Mouse (Mus musculus): ENCODE results near the gene Dcaf7. TPM values are rescaled to one million over a fixed set of nuclear protein-coding genes. Genes with fewer than 3 reads are reported as not detected.

Gene Dcaf7
- polyA plus RNA-seq (2021; fragmentation: Nextera tagmentation), result 54.8 and 86.4 TPM in 2 replicates
- long read RNA-seq, experiment 1, full-length matches to known transcripts, result 10 of 115 reads
- long read RNA-seq, experiment 1, partial matches to known transcripts, result 6 of 115 reads
- long read RNA-seq, experiment 1, other reads (novel, unspliced or antisense), result 99 of 115 reads
- long read RNA-seq, experiment 2, full-length matches to known transcripts, result 4 of 64 reads
- long read RNA-seq, experiment 2, partial matches to known transcripts, result 3 of 64 reads
- long read RNA-seq, experiment 2, other reads (novel, unspliced or antisense), result 57 of 64 reads

GRCm38 (mm10) chr11:106036548-106037417 lies at the start of gene Dcaf7:
Gene Dcaf7 (plus strand): TSS chr11:106036872.

GRCm38 (mm10) chr11:105994375-105994774 lies 42.3 kb upstream of the Dcaf7 start, which contains the start of gene Ace3:
Gene Ace3 (plus strand): TSS chr11:105994675.

GRCm38 (mm10) chr11:106007821-106008220 lies 28.9 kb upstream of the Dcaf7 start, which contains the start of gene Kcnh6:
Gene Kcnh6 (plus strand): TSS chr11:106008124.

GRCm38 (mm10) chr11:106065923-106066571 lies 29.4 kb downstream of the Dcaf7 start, which contains the start of gene Taco1:
Gene Taco1 (plus strand): TSS chr11:106066061.

GRCm38 (mm10) chr11:106083708-106084701 lies 47.3 kb downstream of the Dcaf7 start, which contains the start of gene Map3k3:
Gene Map3k3 (plus strand): TSS chr11:106084613.

Other genes with a start within 250 kb of the Dcaf7 start
- gene Cyb561, start 83.5 kb upstream of the Dcaf7 start, polyA plus RNA-seq (2021; fragmentation: Nextera tagmentation), result 74.3 and 82.3 TPM in 2 replicates
- gene Ace, start 68.9 kb upstream of the Dcaf7 start, polyA plus RNA-seq (2021; fragmentation: Nextera tagmentation), result 1.5 and 2.1 TPM in 2 replicates
- gene Ace3, start 42.2 kb upstream of the Dcaf7 start, polyA plus RNA-seq (2021; fragmentation: Nextera tagmentation), result not detected in 2 replicates
- gene Kcnh6, start 28.7 kb upstream of the Dcaf7 start, polyA plus RNA-seq (2021; fragmentation: Nextera tagmentation), result 0.92 and 1.1 TPM in 2 replicates
- 5.3 and 5.8 TPM in 2 replicates for gene Taco1, start 29.2 kb downstream of the Dcaf7 start, polyA plus RNA-seq (2021; fragmentation: Nextera tagmentation)
- 1.2 and 1.7 TPM in 2 replicates for gene Map3k3, start 47.7 kb downstream of the Dcaf7 start, polyA plus RNA-seq (2021; fragmentation: Nextera tagmentation)
- 1.2 and 1.3 TPM in 2 replicates for gene Gm10840, start 124.0 kb downstream of the Dcaf7 start, polyA plus RNA-seq (2021; fragmentation: Nextera tagmentation)
- gene Limd2, start 124.0 kb downstream of the Dcaf7 start, polyA plus RNA-seq (2021; fragmentation: Nextera tagmentation), result 118 and 131 TPM in 2 replicates
- 10.1 and 14.2 TPM in 2 replicates for gene Strada, start 165.3 kb downstream of the Dcaf7 start, polyA plus RNA-seq (2021; fragmentation: Nextera tagmentation)
- gene Ccdc47, start 179.5 kb downstream of the Dcaf7 start, polyA plus RNA-seq (2021; fragmentation: Nextera tagmentation), result 38.3 and 50.3 TPM in 2 replicates
- gene Ddx42, start 180.1 kb downstream of the Dcaf7 start, polyA plus RNA-seq (2021; fragmentation: Nextera tagmentation), result 20.1 and 21.6 TPM in 2 replicates
- 7.4 TPM in 2 replicates for gene Ftsj3, start 219.2 kb downstream of the Dcaf7 start, polyA plus RNA-seq (2021; fragmentation: Nextera tagmentation)
- 497 and 551 TPM in 2 replicates for gene Psmc5, start 219.3 kb downstream of the Dcaf7 start, polyA plus RNA-seq (2021; fragmentation: Nextera tagmentation)
- gene Smarcd2, start 236.1 kb downstream of the Dcaf7 start, polyA plus RNA-seq (2021; fragmentation: Nextera tagmentation), result 1.1 and 6.7 TPM in 2 replicates
- 0.04 TPM in 1 of 2 replicates, not detected in the other for gene Tcam1, start 239.8 kb downstream of the Dcaf7 start, polyA plus RNA-seq (2021; fragmentation: Nextera tagmentation)